Mouse (Mus musculus): ENCODE results near the gene Spaca4.

The Spaca4 gene

DNA sequence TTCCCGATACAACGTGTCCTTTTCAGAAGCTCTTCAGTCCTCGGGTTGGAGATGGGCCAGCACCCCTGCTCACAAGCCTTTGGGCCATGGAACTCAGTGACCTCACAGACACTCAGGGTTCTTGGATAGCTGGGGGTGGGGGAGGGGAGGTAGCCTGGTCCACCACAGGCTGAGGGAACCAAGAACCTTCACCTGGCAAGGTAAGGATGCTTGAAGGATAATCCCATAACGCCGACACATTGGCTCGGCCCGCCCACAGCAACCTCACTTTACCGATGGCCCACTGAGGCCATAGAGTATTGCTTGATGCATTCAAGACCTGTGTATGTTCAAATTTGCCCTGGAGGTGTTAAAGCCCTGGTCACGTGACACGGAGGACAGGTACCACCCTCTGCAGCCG is at the start of gene Spaca4:
Gene Spaca4, minus strand, starts transcription at position 101 of the 400 bp plus-strand sequence.
- no peak for DNase-seq (ENCODE audit: low read depth)

DNA sequence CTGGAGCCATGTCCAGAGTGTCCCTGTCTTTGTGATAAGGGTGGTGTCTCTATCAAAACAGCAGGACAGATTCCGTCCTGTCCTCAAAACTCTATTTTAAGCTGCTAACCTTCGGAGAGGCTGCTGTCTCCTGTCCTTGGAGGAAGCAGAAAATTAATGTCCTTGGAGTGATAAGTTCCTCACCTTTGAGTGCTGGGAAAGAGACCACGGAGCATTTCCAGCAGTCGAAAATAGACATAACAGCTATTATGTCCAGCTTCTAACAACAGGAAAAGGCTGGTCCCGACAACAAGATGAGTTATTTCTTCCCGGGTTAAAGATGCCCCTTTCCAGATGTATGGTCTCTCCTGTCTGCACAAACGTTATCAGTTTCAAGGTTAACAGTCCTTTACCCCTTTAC is 49.6 kb upstream of the Spaca4 start:
- DNase-seq (ENCODE audit: low read depth), result no peak

DNA sequence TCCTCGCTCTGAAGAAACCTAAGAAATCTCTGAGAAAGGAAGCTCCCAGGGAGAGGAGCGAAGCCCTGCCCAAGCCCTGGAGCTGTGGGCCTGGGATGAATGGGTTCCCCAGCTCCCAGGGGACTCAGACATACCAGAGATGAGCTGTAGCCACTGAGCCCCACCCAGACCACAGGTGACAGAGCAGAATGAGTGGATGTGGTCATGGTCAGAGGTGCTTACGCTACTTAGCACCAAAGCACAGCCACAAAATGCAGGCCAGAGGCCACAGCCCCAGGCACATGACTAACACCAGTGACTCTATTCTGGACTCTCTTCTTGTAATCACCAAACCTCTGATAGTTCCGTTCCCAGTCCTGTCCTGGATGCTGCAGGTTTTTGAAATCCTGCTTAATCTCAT is 45.5 kb upstream of the Spaca4 start:
- peak; percentile 40 for DNase-seq (ENCODE audit: low read depth)

DNA sequence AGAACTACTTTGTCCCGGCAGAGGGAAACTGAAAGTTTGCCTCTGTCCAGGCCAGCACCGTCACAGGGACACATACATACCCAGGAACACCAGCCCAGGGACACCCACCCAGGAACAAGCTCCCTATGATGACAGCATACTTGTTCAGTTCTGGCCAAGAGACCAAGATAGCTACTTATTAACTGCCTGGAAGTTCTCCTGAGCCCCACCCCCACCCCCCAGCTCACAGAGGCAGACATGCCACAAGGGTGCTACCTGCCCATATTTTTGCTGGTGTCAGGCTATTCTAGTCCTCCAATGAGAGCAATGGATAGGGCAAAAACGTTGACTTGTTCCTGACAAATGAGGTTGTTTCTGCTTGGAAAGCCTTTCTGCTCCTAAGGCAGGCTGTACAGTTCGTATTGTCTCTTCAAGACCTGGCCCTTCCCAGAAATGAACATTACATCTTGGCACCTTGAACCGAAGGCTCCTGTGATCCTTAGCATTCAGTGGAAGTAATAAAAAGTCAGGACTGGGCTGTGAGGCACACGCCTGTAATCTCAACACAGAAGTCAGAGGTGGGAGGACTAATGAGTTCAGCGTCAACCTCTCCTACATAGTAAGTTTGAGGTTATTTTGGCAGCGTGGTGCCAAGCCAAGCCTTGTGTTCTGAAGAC is 44.9 kb upstream of the Spaca4 start:
- DNase-seq (ENCODE audit: low read depth), result no peak

DNA sequence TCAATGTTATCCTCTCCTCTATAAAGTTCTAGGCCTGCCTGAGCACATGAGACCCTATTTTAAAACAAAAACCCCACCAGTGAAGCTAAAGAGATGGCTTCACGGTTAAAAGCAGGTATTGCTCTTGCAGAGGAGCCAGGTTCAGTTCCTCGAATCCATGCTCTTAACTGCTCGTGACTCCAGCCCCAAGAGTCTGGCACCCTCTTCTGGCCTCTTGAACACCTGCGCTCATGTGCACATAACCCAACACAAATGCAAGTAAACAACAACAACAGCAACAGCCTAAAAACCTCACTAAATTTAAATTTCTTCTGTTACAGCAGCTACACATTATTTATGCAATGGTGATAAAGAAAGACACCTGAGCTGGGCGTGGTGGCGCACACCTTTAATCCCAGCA is 41.9 kb upstream of the Spaca4 start:
- no peak for DNase-seq (ENCODE audit: low read depth)

DNA sequence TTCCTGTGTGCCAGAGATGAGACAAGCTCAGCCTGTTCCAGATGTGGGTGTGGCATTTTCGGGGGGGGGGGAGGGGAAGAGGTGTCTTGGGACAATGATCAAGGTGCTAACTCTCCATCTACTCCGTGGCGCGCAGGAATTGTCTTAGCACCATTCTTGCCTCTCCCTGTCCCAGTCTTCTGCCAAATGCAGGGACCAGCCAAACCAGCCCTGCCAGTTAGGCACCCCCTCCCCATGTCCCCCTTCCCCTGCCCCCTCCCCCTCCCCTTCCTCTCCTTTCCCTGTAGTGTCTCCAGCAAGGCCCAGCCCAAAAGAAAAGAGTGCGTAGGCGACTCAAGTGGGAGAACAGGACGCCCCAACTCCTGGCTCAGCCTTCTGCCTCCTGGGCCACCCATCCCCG is 41.2 kb upstream of the Spaca4 start:
- DNase-seq (ENCODE audit: low read depth), result no peak

DNA sequence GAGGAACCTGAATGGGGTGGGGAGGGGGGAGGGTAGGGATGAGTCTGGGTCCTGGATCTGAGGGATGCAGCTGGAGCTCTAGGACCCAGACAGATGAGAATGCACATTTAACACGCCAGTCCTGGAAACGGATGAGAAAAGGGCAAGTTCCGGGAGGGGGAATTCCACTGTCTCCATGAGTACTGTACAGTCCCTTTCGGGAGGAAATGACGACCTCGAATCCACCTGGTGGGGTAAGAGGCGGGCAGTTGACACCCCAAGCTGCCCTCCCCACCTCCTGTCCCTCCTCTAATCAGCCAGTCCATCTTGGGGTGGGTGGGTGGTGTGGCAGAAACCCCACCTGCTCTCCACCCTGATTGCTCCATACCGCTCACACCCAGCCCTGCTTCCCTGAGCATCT is 40.4 kb upstream of the Spaca4 start:
- DNase-seq (ENCODE audit: low read depth), result no peak

DNA sequence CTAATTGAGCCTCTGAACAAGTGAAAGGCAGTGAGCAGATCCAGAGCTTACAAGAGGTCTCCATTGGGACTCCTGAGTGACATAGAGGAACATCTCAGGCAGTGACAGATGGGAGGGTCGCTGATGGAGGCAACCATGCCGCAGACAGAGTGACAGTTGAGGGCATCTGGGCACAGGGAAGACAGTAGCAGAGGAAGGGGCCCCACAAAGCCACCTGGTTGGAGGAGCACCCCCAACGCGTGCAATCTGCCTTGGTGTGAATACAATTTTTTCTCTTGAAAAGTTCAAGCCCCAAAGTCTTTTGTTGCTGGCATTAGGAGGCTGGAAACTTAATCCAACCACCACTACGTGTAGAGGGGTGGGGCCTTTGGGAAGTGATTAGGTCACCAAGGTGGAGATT is 34.5 kb upstream of the Spaca4 start:
- no peak for DNase-seq (ENCODE audit: low read depth)

DNA sequence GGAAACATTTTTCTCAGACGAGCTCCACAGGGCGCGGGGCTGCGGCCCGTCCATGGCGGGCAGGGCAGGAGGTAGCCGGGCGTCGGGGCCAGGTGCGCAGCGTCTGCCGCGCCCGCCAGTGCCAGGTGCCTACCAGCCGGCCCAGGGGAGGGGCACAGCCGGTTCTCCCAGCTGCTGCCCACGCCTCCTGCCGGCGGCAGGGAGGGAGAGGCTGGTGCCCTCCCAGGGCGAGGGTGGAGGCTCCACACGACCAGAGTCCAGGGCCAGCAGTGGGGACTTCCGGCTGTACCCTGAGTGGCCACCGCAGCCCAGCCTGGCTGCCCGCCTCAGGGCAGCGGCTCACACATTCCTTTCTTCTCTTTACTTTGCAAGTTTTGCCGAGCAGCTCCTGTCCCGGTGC is 33.8 kb upstream of the Spaca4 start:
- DNase-seq (ENCODE audit: low read depth), result no peak

DNA sequence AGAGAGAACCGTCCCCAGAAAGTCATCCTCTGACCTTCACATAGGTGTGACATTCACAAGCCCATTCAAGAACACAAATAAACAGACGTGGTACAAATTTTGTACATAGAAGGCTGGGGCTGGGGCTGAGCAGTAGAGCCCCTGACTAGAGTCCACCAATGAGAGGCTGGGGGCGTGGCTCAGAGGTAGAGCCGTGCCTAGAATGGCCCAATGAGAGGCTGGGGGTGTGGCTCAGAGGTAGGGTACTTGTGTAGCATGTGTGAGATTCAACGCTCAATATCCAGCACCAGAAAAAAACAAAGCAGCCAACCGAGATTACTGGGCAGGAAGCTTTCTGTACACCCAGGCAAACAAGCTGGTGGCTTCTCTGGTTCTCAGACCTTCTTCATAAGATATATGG is 30.1 kb upstream of the Spaca4 start:
- DNase-seq (ENCODE audit: low read depth), result no peak

DNA sequence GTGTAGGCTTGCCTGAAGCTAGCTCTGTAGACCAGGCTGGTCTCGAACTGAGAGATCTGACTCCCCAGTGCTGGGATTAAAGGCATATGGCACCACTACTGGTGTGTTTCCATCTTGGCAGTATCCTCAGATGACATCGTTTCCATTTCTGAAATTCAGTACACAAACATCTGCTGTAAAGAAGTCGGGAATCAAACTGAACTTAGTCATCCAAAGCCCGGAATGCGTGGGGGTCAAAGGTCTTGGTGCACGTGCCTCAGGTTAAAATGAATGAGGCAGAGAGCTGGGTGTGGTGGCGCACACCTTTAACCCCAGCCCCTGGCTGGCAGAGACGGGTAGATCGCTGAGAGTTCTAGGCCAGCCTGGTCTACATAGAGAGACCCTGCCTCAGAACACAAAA is 24.5 kb upstream of the Spaca4 start:
- DNase-seq (ENCODE audit: low read depth), result no peak

DNA sequence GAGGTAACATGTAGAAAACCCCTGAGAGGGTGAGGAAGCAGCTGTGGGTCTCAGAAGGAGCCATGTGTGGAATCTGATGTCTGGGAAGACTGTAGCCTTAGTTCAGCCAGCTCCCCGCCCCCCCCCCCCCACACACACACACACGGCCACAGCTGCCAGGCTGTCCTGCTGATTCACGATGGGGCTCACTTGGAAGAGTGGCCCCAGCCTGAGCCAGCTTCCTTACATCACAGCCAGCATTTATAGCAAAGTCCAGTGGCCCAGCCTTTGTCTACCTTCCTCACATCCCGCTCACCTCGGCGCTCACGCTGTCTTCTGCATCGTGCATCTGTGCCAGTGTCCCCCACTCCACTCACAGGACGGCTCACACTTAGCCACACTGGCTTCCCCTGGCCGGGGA is 23.8 kb upstream of the Spaca4 start:
- DNase-seq (ENCODE audit: low read depth), result no peak

DNA sequence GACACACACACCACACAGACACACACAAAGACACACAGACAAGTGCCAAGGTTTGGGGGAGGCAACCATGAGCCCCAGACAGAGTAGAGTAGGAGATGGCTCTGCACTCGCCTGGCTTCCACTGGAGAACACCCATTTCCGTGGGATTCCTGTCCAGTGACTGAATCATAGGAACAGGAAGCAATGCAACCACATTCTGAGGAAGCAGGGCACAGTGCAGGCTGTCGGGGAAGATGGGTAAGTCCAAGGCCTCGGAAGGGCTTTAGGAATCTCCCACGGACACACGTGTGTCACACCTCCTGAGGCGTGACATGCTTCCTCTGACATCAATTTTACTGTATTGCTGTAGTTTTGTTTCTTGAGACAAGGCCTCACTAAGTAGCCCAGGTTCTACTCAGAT is 22.5 kb upstream of the Spaca4 start:
- DNase-seq (ENCODE audit: low read depth), result no peak

DNA sequence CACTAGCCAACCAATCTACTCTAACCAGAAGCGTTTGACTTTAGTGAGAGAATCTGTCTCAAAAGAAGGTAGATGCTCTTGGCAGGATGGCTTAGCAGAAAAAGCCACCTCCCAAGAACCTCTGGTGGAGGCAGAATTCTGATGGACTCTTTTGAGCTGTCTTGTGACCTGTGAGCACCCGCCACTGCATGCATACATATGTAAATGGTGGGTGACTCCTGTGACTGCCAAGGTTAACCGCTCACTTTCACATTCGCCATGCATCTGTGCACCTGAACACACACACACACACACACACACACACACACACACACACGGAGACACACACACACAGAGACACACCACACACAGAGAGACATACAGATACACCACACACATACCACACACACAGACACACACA is 21.8 kb upstream of the Spaca4 start:
- DNase-seq (ENCODE audit: low read depth), result no peak

DNA sequence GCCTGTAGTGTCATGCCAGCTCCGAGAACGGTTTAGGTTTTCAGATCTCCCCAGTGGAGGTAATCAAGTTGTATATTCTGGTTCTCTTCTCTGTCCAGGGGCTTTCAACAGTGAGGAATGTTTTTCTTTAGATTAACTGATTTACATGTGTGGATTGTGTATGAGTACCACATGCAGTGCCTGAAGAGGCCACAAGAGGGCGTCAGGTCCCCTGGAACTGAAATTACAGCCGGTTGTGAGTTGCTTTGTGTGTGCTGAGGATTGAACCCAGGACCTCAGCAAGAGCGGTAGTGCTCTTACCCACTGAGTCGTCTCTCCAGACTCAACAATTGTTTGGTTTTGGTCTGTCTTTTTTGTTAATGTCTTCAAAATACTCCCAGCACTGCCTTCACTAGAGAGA is 20.9 kb upstream of the Spaca4 start:
- DNase-seq (ENCODE audit: low read depth), result no peak

DNA sequence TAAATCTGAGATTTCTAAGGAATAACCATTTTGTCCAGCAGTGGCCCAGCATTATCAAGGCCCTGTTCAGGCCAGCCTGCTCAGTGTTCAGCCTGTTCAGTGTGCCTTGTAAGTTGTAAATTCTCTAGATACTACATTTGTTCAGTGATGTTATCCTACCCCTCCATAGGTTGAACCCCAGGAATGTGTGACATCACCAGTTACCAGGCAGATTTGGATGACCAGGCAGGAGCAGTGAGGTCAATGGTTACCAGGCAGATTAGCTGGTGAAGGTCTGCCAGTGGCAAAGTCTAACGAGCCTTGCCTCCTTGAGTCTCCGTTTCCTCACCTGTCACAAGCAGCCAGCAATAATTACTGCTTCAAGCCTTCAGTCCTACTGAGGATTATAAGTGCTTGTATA is 18.8 kb upstream of the Spaca4 start:
- DNase-seq (ENCODE audit: low read depth), result peak; percentile 86

DNA sequence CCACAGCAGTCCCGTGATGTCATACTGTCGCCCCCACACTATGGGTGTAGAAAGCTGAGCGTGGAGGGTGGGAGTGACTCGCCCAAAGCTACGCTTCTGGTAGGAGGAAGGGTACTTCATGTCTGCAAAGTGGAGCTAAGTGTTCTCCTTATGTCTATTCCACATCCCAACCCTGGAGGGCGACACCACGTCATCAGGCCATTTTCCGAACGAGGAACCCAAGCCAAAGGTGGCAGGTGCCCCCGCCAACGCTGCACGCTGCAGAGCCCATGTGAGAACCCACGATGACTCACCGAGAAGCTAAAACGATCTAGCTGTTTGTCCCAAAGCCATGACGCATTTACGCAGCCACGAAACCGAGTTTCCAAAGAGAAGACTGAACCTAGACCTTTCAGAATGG is 16.7 kb upstream of the Spaca4 start:
- peak; percentile 91 for DNase-seq (ENCODE audit: low read depth)

DNA sequence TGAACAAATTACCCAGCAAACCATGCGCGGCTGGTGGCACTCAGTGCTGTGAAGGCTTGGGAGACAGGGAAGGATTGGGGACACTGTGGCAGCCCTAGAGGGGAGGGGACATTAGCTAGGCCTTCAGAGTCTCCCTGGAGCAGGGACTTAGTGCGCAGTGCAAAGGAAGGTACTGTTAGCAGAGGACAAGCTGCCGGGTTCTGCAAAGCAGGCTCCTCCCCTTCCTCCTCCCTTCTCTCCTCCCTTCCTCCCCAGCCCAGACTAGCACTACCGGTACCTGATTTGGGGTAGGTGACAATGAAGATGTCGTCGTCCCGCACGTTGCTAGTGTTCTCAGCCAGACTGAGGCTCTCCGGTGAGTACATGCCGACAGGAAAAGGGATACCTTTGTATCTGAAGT is 16.2 kb upstream of the Spaca4 start:
- peak; percentile 81 for DNase-seq (ENCODE audit: low read depth)

DNA sequence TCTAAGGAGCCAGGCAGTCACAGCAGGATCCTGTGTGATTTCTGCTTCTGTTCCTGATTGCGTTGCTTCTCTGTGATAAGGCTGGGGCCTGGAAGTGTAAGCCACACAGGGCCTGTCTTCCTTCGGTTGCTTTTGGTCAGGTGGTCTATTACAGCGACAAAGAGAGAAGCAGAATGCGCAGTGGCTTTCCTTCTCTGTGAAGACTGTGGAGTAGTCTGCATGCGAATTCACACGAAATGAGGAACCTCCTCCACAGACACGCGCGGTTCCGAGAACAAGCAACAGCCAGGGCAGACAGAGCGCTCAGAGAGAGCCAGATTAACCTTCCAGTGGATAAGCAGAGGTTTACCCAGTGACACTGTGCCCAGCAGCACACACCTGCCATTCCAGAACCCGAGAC is 15.7 kb upstream of the Spaca4 start:
- DNase-seq (ENCODE audit: low read depth), result peak; percentile 38

DNA sequence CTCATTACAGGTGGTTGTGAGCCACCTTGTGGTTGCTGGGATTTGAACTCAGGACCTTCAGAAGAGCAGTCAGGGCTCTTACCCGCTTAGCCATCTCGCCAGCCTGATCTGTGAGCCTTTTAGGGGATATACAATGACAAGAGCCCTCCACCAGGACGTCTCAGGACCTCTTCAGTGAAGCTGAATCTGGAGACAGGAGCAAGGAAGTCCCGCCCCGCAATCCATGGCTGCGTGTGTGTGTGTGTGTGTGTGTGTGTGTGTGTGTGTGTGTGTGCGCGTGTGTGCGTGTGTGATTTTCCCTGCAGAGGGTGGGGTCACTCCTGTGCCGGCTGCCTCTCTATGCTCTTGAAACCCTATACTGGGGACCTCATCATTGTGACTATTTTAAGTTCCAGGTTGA is 14.2 kb upstream of the Spaca4 start:
- no peak for DNase-seq (ENCODE audit: low read depth)

DNA sequence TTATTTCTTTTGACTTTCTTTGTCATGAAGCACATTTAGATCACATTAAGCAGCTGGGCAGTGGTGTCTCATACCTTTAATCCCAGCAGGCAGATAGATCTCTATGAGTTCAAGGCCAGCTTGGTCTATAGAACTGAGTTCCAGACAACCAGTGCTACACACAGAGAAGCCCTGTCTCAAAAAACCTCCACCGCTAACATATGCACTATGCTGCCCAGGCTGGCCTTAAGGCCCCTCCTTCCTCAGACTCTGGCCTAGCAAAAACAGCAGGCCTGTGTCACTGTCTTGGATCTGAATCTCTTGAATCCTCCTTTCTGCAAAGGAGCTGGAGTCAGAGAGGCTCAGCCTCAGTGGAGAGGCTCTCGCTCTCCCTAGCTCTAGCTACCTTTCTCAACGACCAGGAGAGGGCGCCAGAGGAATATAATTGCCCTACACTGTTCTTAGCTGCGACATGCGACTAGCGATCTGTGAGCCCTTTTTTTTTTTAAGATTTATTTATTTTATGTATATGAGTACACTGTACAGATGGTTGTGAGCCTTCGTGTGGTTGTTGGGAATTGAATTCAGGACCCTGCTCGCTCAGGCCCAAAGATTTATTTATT is 13.7 kb upstream of the Spaca4 start:
- peak; percentile 89 for DNase-seq (ENCODE audit: low read depth)

DNA sequence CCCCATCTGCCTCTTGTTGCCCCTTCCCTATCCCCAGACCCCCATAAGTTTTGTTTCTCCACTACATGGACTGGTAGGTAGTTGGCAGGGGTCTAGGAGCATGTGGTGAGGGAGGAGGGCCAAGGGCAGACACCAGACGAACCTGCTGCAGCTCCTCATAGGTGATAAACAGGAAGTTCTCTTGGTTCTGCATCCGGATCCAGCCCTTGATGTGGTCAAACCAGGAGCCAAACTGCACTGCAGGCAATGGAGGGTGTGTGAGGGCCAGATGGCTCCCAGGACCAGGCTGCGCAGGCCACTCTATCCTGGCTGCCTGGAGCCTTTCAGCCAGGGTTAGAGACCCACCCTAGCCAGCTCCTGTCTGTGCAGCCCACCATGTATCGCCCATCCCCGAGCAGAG is 7.9 kb upstream of the Spaca4 start:
- DNase-seq (ENCODE audit: low read depth), result peak; percentile 30

DNA sequence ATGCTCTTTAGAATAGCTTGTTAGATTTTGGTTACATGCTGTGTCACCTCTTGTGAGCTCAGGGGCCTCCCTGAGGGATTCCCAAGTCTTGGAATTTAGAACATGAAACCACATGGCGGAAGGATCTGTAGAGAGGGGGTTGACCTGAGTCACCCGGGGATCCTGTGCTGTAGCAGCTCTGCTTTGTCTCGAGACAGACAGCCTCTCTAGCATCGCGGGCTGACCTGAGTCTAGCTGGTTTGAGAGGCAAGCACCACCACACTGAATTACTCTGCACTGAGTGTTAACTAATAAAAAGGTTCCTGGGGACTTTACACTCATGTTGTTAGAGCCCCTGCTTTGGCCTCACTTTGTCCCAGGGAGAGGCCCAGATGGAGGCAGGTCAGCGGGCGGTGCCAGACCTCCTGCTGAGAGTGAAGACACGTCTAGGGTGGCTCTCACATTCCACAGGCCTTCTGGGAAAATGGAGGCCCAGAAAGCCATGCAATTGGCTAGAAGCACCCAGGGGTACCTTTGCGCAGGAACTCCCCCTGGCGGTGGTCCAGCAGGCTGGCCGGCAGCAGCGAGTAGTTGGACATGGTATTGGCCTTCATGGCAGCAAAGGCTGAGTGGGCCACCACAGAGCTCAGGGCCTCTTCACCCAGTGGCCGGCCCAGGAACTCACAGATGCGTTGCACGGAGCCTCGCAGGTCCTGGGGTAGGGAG is 5.3 kb upstream of the Spaca4 start:
- DNase-seq (ENCODE audit: low read depth), result peak; percentile 69

DNA sequence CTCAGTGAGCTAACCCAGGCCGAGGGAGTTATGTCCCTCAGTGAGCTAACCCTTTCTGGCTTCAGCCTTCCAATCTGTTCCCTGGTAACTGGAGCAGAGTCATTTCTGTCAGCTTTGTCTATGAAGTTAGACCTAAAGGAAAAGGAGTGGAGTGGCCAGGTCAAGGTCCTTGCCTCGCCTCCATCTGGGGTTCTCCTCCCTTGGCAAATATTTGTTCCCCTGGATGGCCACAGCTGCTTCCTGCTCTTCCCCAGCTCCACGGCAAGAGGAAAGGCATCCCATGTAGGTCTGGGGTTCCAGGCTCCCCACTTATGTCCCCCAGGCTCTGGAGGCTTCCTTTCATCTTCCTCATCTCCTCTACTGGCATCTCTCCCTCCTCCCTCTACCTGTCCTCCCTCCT is 2.0 kb upstream of the Spaca4 start:
- DNase-seq (ENCODE audit: low read depth), result no peak
